Mouse (Mus musculus) cerebellum, adult 11-12 months (tissue): ENCODE measurements around the gene Ptprm.

Experiments
- DNase-seq: peaks from one replicate; pipeline ENCODE4 v3.0.0; 2022

Ptprm gene

GRCm38 (mm10) chr17:66619996-66620656 is 734.1 kb downstream of the Ptprm start:
- DNase-seq, result no peak

GRCm38 (mm10) chr17:66619255-66619826 is 734.9 kb downstream of the Ptprm start:
- DNase-seq, result no peak
